Mouse (Mus musculus): ENCODE results near the gene Ilf3.

Ilf3 gene

DNA sequence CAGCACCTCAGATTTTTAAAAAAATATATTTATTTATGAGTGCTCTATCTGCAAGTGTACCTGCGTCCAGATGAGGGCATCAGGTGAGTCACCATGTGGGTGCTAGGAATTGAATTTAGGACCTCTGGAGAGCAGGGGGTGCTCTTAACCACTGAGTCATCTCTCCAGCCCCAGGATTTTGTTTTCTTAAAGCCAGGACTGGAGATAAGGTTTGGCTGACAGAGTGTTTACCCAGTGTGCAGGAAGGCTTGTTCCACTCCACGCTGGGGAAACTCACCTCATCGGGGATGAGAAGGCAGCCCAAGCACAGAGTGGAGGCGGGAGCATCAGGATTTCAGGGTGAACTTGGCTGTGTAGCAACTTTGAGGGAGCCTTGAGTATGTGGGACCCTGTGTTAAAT is 27.3 kb upstream of the Ilf3 start:
- no peak for DNase-seq (ENCODE audit: low read depth, low spot score)

DNA sequence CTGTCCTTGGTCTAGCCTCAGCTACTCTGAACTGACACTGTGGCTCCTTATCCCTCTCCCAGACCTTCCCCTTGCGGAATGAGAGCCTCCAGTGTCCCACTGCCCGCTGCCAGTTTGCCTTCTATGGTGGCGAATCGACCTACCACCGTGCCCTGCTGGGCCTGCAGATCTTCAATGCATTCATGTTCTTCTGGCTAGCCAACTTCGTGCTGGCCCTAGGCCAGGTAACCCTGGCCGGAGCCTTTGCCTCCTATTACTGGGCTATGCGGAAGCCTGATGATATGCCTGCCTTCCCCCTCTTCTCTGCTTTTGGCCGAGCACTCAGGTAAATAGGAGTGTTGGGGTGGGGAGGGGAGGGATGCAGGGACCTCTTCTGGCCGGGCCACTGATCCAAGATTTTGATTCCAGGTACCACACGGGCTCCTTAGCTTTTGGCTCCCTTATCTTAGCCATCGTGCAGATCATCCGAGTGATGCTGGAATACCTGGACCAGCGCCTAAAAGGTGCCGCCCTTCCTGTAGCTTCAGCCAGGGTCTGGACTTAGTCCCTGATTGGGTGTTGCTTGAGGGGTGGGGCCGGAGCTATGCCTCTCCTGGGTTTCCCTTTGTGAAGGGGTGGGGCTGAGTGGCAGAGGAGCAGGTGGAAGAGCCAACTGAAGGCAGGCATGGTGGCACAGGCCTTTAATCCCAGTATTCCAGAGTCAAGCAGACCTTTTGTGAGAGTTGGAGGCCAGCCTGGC is 20.9 kb upstream of the Ilf3 start:
- peak; percentile 88 for DNase-seq (ENCODE audit: low read depth, low spot score)

DNA sequence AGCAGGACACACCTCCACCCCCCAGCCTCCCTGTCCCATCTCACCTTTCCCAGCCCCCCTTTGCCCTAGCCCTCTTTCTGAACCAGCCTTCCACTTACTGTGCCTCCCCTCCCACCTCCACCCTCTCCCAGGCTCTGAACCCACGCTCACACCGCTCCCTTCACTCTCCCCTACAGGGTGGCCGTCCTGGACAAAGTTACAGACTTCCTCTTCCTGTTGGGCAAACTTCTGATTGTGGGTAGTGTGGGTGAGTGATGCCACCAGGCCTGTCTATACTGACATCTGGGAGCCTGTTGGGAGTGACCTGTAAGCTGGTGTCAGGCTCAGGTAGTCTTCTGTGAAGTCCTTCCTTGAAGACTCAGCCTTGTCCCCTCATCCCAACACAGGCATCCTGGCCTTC is 19.5 kb upstream of the Ilf3 start:
- DNase-seq (ENCODE audit: low read depth, low spot score): no peak

DNA sequence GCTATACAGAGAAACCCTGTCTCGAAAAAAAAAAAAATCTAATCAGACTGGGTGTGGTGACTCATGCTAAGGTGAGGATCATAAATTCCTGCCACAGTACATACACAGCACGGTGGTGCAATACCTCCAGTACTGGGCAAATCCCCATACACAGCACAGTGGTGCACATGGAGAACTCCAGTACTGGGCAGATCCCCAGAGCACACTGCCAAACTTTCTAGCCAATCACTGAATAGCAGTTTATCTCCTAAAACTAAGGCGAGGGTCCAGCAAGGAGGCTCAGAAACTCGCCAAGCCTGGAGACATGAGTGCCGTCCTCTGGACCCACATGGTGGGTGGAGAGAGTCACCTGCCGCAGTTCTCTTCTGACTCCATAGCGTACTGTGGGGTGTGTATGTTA is 16.5 kb upstream of the Ilf3 start:
- no peak for DNase-seq (ENCODE audit: low read depth, low spot score)

DNA sequence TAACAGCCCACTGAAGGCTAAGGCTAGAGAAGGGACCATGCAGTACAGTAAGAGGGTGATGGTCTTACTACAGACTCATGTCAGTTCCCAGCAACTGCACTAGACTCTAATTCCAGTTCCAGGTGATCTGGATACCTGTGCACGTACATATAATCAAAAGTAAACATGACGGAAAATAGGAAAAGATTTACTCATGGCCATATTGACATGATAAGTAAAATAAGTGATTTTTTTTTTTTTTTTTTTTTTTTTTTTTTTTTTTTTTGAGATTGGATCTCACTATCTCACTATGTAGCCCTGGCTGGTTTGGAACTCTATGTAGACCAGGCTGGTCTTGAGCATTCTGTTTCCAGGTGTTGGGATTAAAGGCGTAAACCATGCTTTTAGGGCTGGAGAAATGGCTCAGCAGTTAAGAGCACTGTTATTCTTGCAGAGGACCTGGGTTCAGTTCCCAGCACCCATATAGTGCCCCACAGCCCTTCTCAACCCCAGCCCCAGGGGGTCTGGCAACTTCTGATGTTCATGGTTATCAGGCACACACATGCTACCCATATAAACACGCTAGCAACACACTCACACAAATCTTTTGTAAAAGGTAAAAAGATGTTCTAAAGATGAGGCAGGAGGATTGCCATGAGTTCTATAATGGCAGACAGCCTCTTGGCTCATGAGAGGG is 15.8 kb upstream of the Ilf3 start:
- DNase-seq (ENCODE audit: low read depth, low spot score): no peak

DNA sequence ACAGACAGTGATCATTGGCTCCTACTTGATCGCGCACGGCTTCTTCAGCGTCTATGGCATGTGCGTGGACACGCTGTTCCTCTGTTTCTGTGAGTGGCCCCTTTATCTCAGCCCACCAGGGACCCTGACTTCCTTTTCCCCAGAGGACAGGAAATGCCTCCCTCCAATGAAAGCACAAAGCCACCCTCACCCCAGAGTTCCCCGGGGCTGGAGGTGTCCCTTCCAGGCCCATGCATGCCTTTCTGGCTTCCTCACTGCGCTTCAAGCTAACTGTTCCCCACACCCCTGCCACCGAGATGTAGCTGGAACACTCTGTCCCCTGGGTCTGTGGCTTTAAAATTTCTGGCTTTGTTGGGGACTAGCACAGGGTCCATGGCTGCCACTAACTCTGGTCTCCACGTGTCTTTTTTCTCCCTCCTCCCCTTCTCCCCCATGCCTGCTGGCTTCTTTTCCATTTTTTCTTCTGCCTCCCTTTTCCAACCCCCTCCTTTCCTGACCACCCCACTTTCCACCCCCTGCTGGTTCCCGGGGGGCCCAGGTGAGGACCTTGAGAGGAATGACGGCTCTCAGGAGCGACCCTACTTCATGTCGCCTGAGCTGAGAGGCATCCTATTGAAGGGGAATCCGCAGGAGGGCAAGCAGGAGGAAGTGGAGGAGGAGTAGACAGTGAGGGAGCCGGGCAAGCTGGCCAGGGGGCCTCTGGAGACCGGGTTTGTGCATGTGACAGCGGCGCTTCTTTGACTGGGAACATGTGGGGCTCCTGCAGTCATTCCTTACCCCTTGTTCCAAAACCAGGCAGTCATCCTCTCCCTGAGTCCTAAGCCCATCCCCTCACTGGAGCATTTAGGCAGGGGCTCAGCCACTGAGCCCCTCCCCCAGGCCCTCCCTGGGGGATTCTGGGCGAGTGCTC is 15.0 kb upstream of the Ilf3 start:
- DNase-seq (ENCODE audit: low read depth, low spot score): peak; percentile 66

DNA sequence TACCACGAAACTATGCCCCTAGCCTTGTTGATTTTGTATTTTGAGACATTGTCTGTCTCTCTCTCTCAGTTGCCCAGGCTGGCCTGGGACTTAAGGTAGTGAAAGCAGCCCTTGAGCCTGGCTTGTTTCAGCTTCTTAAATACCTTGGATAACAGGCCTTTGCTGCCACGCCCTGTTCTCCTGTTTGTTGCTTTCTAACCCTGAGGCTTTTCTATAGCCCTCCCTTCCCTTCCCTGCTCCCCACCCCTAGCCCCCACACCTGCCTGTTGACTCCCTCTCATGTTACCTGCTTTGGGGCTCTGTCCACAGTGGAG is 14.3 kb upstream of the Ilf3 start:
- DNase-seq (ENCODE audit: low read depth, low spot score): no peak

DNA sequence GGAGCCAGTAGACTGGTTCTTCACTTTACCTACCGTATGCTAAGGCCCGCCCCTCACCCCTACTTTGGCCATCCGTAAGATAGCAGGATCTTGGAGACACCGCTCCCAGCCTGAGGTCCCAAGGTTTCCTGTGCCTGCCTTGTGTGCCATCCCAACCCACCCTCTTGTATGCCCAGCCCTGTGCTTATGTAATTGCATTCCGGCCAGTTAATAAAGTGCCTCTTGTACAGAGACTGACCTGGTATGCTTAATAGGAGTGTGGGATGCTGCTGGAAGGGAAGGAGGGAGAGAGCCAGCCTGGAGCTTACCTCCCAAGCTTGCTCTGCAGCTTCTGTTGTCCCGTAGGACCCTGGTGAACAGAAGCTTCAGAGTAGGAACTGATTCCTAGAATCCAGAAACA is 12.9 kb upstream of the Ilf3 start:
- no peak for DNase-seq (ENCODE audit: low read depth, low spot score)

DNA sequence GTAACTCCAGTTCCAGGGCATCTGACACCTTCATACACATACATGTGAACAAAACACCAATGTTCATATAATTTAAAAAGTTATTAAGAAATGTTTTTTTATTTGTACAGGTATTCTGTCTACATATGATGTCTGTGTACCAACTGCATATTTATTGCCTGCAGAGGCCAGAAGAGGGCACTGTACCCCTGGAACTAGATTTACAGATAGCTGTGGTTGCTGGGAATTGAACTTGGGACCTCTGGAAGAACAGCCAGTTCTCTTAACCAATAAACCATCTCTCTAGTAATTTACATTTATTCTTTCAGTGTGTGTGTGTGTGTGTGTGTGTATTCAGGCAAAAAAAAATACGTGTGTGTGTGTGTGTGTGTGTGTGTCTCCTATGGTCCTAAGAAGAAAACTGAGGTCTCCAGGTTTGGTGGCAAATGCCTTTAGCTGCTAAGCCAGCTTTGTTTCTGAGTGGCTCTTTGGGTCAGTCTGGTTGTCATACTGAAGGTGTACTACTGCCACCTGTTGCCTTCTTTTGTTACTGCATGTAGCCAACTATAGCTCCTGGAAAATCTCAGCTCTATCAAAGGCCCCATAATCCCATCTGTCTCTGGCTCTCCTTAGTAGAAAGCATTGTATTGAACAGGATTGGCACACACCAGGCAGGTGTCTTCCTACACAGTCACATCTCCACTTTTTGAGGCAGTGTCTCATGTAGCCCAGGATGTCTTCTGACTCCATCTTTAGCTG is 10.5 kb upstream of the Ilf3 start:
- DNase-seq (ENCODE audit: low read depth, low spot score): peak; percentile 83

DNA sequence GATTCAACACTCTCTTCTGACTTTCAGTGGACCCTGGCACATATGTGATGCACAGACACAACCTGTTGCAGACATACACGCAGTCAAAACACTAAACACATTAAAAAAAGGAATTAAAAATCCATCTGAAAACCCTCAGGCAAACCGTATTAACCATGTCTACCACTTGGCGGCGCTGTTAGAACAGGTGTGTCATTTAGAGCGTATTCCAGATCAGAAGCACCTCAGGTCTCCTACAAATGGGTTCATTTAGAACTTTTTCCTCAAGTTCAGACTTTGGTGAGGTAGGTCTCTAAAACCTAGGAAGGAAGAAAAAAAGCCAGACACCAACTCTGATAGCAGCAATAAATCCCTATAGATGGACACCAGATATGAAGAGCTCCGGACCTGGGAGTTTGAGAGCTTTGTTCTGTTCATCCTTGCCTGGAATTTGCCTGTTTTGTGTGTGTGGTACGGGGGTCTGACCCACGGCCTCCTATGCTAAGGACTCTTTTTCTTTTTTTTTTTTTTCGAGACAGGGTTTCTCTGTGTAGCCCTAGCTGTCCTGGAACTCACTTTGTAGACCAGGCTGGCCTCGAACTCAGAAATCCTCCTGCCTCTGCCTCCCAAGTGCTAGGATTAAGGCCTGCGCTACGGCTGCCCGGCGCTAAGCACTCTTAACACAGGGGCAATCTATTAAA is 990 bp upstream of the Ilf3 start:
- peak; percentile 83 for DNase-seq (ENCODE audit: low read depth, low spot score)

DNA sequence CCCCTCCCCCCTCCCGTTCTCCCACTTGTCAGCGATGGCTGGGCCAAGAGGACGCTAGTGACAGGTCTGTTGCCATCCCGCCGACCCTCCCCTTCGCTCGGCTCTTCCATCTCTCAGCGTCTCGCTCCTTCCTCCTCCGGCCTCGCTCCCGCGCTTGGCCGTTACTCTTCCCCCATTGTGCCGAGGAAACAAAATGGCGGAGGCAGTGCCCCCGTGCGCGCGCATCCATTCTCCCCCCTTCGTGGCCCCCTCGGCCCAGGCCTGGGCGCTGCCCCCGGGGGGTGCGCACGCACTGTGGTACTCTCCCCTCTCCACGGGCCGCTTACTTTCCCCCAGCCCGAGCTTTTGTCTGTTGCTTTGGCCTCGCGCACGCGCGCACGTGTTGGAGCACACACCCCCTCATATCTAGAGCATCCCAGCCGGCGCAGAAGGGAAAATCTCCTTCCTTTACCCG is 487 bp downstream of the Ilf3 start:
- DNase-seq (ENCODE audit: low read depth, low spot score): peak; percentile 81

DNA sequence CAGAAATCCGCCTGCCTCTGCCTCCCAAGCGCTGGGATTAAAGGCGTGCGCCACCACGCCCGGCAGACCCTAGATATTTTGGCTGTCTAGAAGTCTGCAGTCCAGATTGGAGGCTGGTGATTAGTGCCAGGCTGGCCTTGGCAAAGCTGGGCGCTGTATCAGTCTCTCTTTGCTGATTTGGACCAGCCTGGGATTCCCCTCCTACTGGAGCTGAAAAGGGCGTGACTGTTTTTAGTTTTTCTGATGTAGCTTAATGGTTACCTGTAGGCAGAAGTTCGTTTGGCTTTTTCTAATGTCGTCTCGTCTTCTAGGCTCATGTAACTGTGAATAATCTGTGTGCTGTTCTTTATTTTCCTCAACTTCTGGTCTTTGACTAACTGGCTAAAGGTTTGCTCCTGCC is 1.4 kb downstream of the Ilf3 start:
- DNase-seq (ENCODE audit: low read depth, low spot score): no peak

DNA sequence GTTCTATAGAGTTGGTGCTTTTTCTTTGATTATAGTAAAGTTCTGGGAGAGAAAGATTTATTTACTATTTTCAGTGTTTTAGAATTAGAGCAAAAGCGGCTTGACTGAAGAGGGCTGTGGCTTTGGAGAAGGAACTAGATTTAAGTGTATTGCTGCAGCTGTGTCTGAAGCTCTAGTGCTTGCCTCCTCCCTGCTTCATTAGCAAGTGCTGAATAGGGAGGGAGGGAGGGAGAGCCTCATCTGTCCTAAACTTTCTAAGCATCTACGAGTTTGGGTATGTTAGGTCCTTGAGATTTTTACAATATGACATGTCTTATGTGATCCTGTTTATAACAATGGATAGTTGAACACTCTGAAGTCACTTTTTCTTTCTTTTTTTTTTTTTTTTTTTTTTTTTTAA is 3.2 kb downstream of the Ilf3 start:
- DNase-seq (ENCODE audit: low read depth, low spot score): peak; percentile 52

DNA sequence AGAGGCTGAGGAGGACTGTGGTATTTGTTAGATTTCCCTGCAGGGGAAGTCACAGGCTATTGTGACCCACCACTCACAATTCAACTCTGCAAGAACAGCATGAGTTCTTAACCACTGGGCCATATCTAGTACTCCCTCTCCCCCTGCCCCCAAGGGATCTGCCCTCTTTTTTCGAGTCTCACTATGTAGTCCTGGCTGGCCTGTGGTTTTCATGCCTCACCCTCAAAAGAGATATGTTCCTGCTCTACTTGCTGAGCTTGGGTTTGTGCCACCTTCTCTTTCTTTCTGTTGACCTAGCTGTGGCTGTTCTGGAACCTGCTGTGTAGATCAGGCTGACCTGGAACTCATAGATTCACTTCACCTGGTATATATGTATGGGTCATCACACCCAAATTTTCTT is 4.8 kb downstream of the Ilf3 start:
- DNase-seq (ENCODE audit: low read depth, low spot score): no peak

DNA sequence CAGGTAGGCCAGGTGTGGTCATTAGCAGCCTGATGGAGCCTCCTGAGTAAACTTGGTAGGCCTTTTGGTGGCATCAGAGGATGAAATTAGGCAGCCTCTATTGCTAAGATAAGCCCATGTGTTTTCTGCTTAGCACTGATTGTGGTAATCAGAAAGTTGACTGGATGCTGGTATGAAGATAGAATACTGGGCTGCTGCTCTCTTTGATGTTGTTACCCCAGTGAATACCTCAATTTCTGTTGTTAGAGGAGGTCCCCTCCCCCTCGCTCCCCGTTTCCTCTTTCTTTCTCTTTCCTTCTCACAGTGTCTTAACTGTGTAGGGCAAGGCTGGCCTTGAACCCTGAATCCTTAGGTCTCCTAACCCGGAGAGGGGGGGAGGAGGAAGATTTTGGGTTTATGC is 11.5 kb downstream of the Ilf3 start:
- DNase-seq (ENCODE audit: low read depth, low spot score): no peak

DNA sequence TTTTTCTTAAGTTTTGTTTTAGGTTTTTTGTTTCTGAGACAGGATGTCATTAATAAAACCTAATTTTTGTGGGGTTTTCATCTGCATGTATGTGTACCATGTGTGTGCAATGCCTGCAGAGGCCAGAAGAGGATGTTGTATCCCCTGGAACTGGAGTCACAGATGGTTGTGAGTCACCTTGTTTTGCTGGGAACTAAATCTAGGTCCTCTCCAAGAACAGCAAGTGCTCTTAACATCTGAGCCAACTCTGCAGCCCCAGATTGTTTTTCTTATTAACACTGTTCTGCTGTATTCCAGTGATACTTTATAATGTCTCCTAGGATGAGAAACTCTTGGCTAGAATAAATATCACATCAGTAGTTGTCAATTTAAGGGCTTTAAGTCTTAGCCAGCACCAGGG is 13.2 kb downstream of the Ilf3 start:
- no peak for DNase-seq (ENCODE audit: low read depth, low spot score)

DNA sequence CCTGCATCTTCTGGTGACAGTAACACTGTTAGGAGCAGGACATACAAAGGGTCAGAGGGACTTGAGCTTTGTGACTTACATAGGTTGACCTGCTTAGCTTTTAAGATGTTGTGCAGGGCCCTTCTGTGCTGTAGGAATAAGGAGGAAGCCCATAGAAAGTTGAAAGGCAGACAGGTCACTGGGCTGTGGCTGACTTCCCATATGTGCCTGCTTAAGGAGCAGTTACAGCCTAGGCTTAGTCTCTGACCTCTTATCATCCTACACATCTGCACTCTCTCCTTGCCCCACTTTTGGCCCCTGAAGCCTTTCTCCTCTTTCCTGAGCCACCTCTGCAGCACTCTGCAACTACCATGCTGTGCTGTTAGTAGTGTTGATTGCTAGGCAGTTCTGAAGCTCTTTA is 16.3 kb downstream of the Ilf3 start:
- no peak for DNase-seq (ENCODE audit: low read depth, low spot score)

DNA sequence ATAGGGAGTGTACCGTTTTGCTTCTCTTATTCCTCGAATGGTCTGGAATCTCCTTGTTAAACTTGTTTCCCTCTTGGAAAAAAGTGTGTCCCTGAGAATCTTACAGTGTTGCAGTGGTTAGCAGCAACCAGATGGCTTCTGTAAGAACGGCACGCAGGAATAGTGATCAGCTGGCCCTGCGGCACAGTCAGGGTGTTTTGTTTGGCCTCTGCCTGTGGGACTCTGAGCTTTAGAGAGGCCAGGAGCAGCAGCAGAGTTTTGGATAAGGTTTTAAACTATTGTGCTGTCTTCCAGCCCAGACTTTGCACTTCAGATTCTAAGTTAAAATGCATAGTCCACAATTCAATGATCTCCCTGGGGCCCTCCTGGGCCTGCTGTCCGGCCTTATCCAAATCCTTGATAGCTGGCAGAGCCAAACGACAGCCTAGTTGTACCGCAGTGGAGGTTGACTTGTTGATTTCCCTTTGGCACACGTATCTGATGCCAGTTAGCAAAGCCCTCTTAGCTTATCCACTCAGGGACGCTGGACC is 25.0 kb downstream of the Ilf3 start:
- DNase-seq (ENCODE audit: low read depth, low spot score): no peak

DNA sequence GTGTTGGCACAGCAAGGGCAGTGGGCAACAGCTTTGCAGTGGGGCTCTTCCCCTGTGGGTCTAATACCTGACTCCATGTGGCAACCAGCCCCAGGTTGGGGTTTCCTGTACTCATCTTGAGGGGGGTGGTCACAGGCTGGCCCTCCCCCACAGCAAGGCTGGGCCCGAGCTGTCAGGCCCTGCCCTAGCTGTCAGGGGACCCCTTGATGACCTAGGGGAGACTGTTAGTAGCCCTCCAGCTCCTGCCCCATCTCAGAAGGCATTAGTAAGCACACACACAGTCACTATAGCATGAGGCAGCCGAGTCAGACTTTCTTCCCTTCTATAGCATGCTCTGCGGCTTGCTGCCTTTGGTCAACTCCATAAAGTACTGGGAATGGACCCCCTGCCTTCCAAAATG is 28.0 kb downstream of the Ilf3 start:
- DNase-seq (ENCODE audit: low read depth, low spot score): no peak

DNA sequence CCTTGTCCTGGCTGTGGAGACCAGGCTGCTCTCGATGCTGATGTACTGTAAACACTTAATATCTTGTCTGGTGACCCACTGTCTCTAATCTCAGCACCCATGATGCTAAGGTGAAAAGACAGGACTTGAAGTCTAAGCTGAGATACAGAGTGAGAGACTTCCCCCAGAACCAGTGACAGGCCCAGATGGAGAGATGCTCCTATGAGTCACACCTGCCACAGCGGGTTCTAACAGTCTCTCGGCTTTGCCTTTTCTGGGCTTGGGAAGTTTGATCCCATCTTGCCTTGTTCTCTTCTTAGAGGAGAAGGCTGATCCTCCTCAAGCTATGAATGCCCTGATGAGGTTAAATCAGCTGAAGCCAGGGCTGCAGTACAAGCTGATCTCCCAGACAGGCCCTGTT is 29.5 kb downstream of the Ilf3 start:
- DNase-seq (ENCODE audit: low read depth, low spot score): no peak

DNA sequence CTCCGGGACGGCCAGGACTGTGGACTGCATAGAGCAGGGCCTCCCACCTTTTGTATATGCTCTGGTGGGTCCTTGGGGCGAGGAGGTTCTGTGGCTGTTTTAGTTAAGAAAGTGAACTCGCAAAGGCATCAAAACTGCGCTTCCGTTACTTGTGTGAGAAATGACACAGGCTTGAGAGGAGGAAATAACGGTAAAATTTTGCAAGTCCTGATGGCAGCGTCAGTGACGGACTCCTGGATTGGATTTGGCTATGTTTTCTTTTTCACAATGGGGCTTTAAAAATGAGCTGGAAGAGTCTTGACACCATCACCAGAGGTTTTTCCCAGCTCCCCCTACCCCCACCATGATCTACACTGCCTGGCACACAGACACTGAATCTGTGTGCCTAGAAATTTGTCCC is 33.4 kb downstream of the Ilf3 start:
- no peak for DNase-seq (ENCODE audit: low read depth, low spot score)
